Mouse (Mus musculus) lung, embryonic 15.5 days (tissue): ENCODE measurements around the gene Itga3. TPM values are rescaled to one million over a fixed set of nuclear protein-coding genes. Genes with fewer than 3 reads are reported as not detected.

Experiments
- ATAC-seq: fragments of 200-750 bp; cut with Nextera tagmentation; 2 replicates; pipeline ENCODE4 v1.8.0; 2017; ENCODE audit warnings: moderate number of reproducible peaks, borderline replicate concordance; ENCODE audit not compliant: low FRiP score, low TSS enrichment; ENCODE audit errors: extremely low read depth
- H3K27ac ChIP-seq: fragments of 300-500 bp; sonication (generic); 2 replicates; pipeline ENCODE4 v1.5.1; 2015; ENCODE audit warnings: moderate library complexity, mild to moderate bottlenecking, inconsistent platforms
- H3K27me3 ChIP-seq: fragments of 300-500 bp; sonication (generic); 2 replicates; pipeline ENCODE4 v1.6.1; 2015; ENCODE audit warnings: inconsistent platforms
- H3K36me3 ChIP-seq: fragments of 300-500 bp; sonication (generic); 2 replicates; pipeline ENCODE4 v1.6.1; 2015; ENCODE audit warnings: inconsistent platforms
- H3K4me1 ChIP-seq: fragments of 300-500 bp; sonication (generic); 2 replicates; pipeline ENCODE4 v1.6.1; 2015; ENCODE audit warnings: inconsistent platforms
- H3K4me2 ChIP-seq: fragments of 300-500 bp; sonication (generic); 2 replicates; pipeline ENCODE4 v1.6.1; 2015; ENCODE audit warnings: inconsistent platforms, mild to moderate bottlenecking, moderate library complexity
- H3K4me3 ChIP-seq: fragments of 300-500 bp; sonication (generic); 2 replicates; pipeline ENCODE4 v1.5.1; 2015; ENCODE audit warnings: mild to moderate bottlenecking, inconsistent platforms
- H3K9ac ChIP-seq: fragments of 300-500 bp; sonication (generic); 2 replicates; pipeline ENCODE4 v1.6.1; 2015; ENCODE audit warnings: inconsistent platforms
- H3K9me3 ChIP-seq: fragments of 300-500 bp; sonication (generic); 2 replicates; pipeline ENCODE4 v1.6.1; 2016; ENCODE audit warnings: inconsistent platforms
- WGBS: fragments of 180-500 bp; shearing (Covaris S2); methylation state at CpG from one replicate; pipeline ENCODE4 v1.1.7; 2015; 5-methylcytosine and 5-hydroxymethylcytosine counted together
- polyA plus RNA-seq: library from polyadenylated mRNA; unstranded; fragments of >200 nt; fragmentation: Nextera tagmentation; extraction: Ambion mirVana; gene quantifications from 2 replicates; pipeline ENCODE4 v1.2.1, GENCODE M21; 2015

Gene Itga3
- polyA plus RNA-seq, 1 experiment from 2014 or later = 27.3 TPM

DNA sequence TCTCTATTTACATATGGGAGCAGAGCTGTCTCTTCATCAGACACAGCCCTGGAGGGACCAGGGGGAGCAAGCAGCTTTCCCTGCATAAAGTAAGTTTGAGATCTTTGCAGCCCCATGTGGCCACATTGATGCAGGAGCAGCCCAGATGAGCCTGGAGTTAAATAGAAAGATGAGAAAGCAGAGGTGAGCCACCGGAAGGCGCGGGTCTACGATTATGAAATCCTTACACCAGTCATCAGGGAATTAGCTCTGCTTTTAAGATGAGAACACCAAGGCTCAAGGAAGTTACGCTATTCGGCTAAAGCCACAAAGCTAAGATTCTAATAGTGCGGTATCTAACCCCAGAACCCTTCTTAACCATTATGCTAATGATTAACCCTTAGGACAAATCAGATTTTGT is 1.4 kb upstream of the Itga3 start:
- peak overlapping the region; percentile 81 for H3K4me2 ChIP-seq

DNA sequence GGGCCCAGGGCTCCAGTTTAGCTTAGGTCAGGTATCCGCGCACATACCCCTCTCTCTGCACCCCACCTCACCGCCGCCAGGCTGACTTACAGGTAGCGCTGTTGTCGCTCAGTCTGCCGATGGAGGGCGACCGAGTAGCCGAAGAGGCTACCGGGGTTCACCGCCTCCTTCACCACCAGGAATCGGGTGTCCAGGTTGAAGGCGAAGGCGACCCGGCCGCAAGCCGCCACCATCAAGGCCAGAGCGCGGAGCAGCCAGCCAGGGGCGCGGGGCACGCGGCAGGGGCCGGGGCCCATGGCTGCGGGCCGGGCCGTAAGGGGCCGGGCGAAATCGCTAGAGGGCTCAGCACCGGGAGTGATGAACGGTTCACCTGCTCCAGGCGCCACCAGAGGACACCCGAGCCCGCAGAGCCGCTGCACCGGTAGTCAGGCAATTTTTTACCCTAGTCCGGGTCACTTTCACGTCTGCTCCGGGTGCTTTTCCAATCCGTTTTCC is 513 bp downstream of the Itga3 start:
- H3K4me2 ChIP-seq = peak overlapping the region; percentile 81
- WGBS = under 1% methylated on average over 42 of the region's 42 CpGs
- H3K9me3 ChIP-seq = no peaks in the 10 kb centered on the region
- H3K9ac ChIP-seq = peak overlapping the region; percentile 65
- peak; percentile 21; the same call in 1 of the 2 replicates for ATAC-seq
- no peaks in the 10 kb centered on the region for H3K36me3 ChIP-seq
- H3K4me1 ChIP-seq = peaks cover 95% of the 10 kb centered on the region
- peak overlapping the region; percentile 62 for H3K4me3 ChIP-seq
- peak overlapping the region; percentile 95 for H3K27ac ChIP-seq
- H3K27me3 ChIP-seq = peaks cover 30% of the 10 kb centered on the region

More for the DNA sequence above, 1.4 kb upstream of the Itga3 start:
- no peaks in the 10 kb centered on the region for H3K36me3 ChIP-seq
- H3K27me3 ChIP-seq = peaks cover 30% of the 10 kb centered on the region
- no peak overlapping the region for H3K4me3 ChIP-seq
- no peaks in the 10 kb centered on the region for H3K9me3 ChIP-seq
- ATAC-seq = no peak
- peaks cover 77% of the 10 kb centered on the region for H3K4me1 ChIP-seq
- no peak overlapping the region for H3K27ac ChIP-seq
- WGBS = 44% methylated on average over 7 of the region's 7 CpGs
- no peak overlapping the region for H3K9ac ChIP-seq

- peak overlapping the region; percentile 95 for H3K27ac ChIP-seq
- no peaks in the 10 kb centered on the region for H3K36me3 ChIP-seq
- H3K9me3 ChIP-seq = no peaks in the 10 kb centered on the region
- no peak for ATAC-seq
- peak overlapping the region; percentile 81 for H3K4me2 ChIP-seq
- H3K4me1 ChIP-seq = peaks cover 95% of the 10 kb centered on the region
- peak overlapping the region; percentile 62 for H3K4me3 ChIP-seq
- peaks cover 30% of the 10 kb centered on the region for H3K27me3 ChIP-seq
- peak overlapping the region; percentile 65 for H3K9ac ChIP-seq
- WGBS = 3% methylated on average over 19 of the region's 19 CpGs
These were observed 1.2 kb downstream of the Itga3 start for GRCm38 (mm10) chr11:95075197-95076040.

DNA sequence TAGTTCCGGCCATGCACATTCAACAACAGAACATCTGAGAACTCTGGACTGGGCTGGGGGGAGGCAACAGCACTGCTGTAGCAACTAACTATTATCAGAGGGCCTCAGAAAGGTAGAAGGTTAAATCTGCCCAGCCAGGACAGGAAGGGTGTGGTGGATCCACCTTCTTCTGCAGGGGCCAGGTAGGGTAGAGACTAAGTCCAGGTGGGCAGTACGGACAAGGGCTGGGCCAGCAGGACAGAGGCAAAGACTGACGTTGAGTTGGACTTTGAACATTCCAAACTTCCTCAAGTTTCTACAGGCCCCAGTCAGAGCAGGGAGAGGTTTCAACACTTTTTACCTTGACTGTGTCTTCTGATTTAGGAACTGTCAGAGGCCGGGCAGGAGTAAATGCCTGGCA is 1.9 kb downstream of the Itga3 start:
- H3K9ac ChIP-seq = peak overlapping the region; percentile 23; the same call in 1 of the 2 replicates
- H3K4me1 ChIP-seq = peaks cover 95% of the 10 kb centered on the region
- H3K36me3 ChIP-seq = no peaks in the 10 kb centered on the region
- H3K9me3 ChIP-seq = no peaks in the 10 kb centered on the region
- peak overlapping the region; percentile 95; the same call in 1 of the 2 replicates for H3K27ac ChIP-seq
- peak overlapping the region; percentile 81 for H3K4me2 ChIP-seq
- WGBS = 38% methylated on average over 4 of the region's 4 CpGs
- H3K27me3 ChIP-seq = peaks cover 30% of the 10 kb centered on the region
- no peak for ATAC-seq
- peak overlapping the region; percentile 62 for H3K4me3 ChIP-seq

- Histone ChIP-seq H3K4me2 (peak overlapping the region; percentile 81; the same call in 1 of the 2 replicates), H3K27me3 (peaks cover 30% of the 10 kb centered on the region), H3K4me1 (peaks cover 95% of the 10 kb centered on the region), H3K27ac (no peak overlapping the region), H3K4me3 (no peak overlapping the region), H3K9ac (no peak overlapping the region), H3K9me3 (no peaks in the 10 kb centered on the region), H3K36me3 (no peaks in the 10 kb centered on the region)
- 58% methylated on average over 4 of the region's 4 CpGs for WGBS
- no peak for ATAC-seq
These were observed 2.8 kb downstream of the Itga3 start for GRCm38 (mm10) chr11:95073835-95074234.

DNA sequence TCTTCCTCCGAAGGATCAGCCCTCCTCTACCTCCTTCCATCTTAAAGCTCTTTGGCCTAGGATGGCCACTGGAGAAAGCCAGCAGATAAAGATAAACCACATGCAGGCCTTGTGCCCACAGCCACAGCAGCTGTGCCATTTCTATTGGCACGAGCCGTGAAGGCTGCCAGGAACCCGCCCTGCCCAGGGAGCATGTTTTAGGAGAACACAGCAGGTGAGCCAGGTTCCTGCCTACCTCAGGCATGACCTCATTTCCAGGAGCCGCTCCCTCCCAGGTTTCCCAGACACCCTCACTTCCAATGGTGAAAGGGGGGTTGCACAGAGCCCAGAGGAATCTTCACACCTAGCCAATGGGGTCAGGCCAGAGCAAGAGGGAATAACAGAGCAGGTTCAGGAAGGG is 3.8 kb downstream of the Itga3 start:
- WGBS = 56% methylated on average over 5 of the region's 5 CpGs
- Histone ChIP-seq H3K4me1 (peaks cover 88% of the 10 kb centered on the region), H3K9me3 (no peaks in the 10 kb centered on the region), H3K27ac (peak overlapping the region; percentile 86), H3K27me3 (peaks cover 27% of the 10 kb centered on the region), H3K9ac (no peak overlapping the region), H3K4me3 (no peak overlapping the region), H3K36me3 (no peaks in the 10 kb centered on the region), H3K4me2 (no peak overlapping the region)
- ATAC-seq = no peak

DNA sequence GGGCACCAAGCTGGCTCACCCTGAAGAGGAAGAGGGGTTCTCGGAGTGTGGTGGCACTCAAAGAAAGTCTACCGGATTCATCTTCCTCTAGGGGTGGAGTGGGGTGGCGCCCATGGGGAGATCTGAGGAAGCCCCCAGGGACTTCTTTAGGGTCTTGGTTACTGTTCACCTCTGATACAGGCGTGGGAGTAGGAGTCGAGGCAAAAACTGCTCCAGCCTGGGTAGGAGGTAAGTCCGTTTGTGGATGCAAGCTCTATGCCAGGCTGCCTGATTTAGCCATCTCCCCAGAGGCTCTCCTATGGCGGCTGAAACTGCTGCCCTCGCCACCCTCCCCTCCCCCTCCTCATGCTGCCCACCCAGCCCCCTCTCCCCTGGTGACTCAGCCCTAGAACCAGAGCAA is 4.5 kb downstream of the Itga3 start:
- no peaks in the 10 kb centered on the region for H3K9me3 ChIP-seq
- H3K36me3 ChIP-seq = no peaks in the 10 kb centered on the region
- no peak overlapping the region for H3K9ac ChIP-seq
- H3K27ac ChIP-seq = peak overlapping the region; percentile 86
- WGBS = 70% methylated on average over 8 of the region's 8 CpGs
- peaks cover 20% of the 10 kb centered on the region for H3K27me3 ChIP-seq
- ATAC-seq = no peak
- peaks cover 82% of the 10 kb centered on the region for H3K4me1 ChIP-seq
- H3K4me3 ChIP-seq = no peak overlapping the region
- H3K4me2 ChIP-seq = 0 out of 2 replicates have a peak overlapping the region, but pooled peaks have one; percentile 6

GRCm38 (mm10) chr11:95071266-95071665 is 5.3 kb downstream of the Itga3 start:
- H3K4me1 ChIP-seq = peaks cover 75% of the 10 kb centered on the region
- no peak overlapping the region for H3K4me3 ChIP-seq

DNA sequence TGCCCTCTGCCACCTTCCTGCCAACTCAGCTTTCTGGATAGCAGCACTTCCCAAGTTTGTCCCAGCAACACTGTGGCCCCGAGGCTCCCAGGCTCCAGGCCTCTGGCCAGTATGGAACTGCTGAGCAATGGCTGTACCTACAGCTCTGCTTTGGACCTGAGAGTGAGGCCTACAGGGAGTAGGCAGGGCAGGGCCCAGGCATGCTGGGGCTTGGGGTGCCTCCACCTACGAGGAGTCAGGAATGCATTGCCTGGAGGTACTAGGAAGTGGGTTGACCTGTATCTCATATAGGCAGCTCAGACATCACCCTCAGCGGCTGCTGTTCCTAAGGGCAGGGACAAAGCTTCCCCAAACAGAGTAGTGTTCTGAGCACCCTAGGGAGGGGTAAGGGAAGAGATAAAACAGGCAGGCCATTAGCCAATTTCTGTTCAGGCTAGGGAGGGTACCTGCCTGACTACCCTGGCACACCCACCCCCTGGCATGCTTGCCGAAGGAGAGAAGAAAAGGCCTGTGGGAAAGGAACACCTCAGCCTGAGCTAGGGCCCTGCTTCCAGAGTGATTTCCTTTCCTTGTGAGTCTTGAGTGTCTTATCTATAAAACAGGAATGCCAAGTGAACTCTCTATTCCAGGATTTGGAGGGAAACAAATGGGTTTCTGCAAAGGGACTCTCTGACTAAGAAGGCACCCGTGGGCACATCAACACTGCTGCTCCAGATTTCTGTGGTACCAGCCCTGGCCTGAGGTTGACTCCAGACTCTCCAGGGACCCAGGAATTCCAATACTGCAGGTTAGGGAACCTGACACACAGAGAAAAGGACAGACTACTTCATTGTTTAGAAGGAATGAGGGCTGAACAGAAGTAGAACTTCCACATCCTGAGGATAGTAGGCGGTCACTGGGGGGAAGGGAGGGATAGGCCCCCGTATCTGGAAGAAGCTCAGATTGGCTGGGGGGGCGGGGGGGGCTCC is 6.2 kb downstream of the Itga3 start:
- Histone ChIP-seq H3K27ac (peak overlapping the region; percentile 86), H3K9ac (no peak overlapping the region)

More at GRCm38 (mm10) chr11:95071266-95071665, 5.3 kb downstream of the Itga3 start:
- Histone ChIP-seq H3K9me3 (no peaks in the 10 kb centered on the region), H3K27me3 (peaks cover 12% of the 10 kb centered on the region), H3K4me2 (peak overlapping the region; percentile 30), H3K27ac (peak overlapping the region; percentile 86), H3K36me3 (no peaks in the 10 kb centered on the region), H3K9ac (no peak overlapping the region)
- peak; percentile 71 for ATAC-seq
- 9% methylated on average over 7 of the region's 7 CpGs for WGBS

DNA sequence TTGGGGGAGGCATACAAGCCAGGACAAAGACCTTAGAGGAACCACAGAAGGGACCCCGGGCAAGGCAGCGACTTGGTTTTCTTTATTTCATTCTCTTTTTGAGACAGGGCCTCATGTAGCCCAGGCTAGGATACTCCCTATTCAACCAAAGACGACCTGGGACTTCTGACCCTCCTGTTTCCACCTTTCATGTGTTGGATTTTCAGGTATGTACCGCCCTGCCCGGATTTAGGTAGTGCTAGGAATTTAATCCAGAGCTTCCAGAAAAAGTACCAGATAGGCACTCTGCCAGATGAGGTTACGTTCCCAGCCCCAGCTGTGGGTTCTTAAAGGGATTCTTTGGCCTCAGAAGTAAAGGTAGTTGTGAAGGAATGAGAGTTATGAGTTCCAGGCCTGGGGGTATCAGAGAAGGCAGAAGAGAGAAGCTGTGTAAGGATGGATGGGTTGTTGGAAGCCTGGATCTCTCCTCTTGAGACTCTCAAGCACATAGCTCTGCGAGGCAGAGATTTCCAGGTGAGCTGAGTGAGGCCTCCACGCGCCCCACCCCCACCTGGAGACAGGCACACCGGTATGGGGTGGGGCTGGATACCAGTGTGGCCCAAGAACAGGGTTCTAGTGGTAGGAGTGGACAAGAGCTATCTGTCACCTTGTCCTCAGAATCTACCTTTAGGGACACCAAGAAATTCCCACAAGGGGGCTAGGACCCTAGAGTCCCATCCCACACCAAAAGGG is 7.2 kb downstream of the Itga3 start:
- no peak for ATAC-seq
- peaks cover under 1% of the 10 kb centered on the region; the same call in 1 of the 2 replicates for H3K27me3 ChIP-seq
- H3K4me1 ChIP-seq = peaks cover 57% of the 10 kb centered on the region
- peaks cover 10% of the 10 kb centered on the region for H3K36me3 ChIP-seq
- 69% methylated on average over 10 of the region's 10 CpGs for WGBS
- no peak overlapping the region for H3K4me2 ChIP-seq
- H3K9me3 ChIP-seq = no peaks in the 10 kb centered on the region
- peak overlapping the region; percentile 86 for H3K27ac ChIP-seq
- H3K4me3 ChIP-seq = no peak overlapping the region
- H3K9ac ChIP-seq = no peak overlapping the region

More for the DNA sequence above, 6.2 kb downstream of the Itga3 start:
- H3K36me3 ChIP-seq = peaks cover 5% of the 10 kb centered on the region
- no peak; the same call in 1 of the 2 replicates for ATAC-seq
- no peak overlapping the region for H3K4me3 ChIP-seq
- no peaks in the 10 kb centered on the region for H3K9me3 ChIP-seq
- H3K4me2 ChIP-seq = peak overlapping the region; percentile 30; the same call in 1 of the 2 replicates
- H3K4me1 ChIP-seq = peaks cover 67% of the 10 kb centered on the region
- H3K27me3 ChIP-seq = peaks cover 11% of the 10 kb centered on the region
- 43% methylated on average over 8 of the region's 8 CpGs for WGBS
